Mouse (Mus musculus): ENCODE data around the gene Mgp.

- TF ChIP-seq CTCF (IDR thresholded peaks at IDR 0.05; ENCODE audit: control insufficient read depth, insufficient read depth, low read length) (no peak), POLR2A (IDR thresholded peaks at IDR 0.05; ENCODE audit: borderline replicate concordance, control insufficient read depth, low read depth, low read length) (no peak)
Measured at GRCm38 (mm10) chr6:136897789-136898188, 22.2 kb upstream of the Mgp start.
